Mouse (Mus musculus): ENCODE data around the gene 2410131K14Rik. TPM values are rescaled to one million over a fixed set of nuclear protein-coding genes. Genes with fewer than 3 reads are reported as not detected.

2410131K14Rik gene
- polyA plus RNA-seq, 1 experiment from 2014 or later = 5.7 TPM

DNA sequence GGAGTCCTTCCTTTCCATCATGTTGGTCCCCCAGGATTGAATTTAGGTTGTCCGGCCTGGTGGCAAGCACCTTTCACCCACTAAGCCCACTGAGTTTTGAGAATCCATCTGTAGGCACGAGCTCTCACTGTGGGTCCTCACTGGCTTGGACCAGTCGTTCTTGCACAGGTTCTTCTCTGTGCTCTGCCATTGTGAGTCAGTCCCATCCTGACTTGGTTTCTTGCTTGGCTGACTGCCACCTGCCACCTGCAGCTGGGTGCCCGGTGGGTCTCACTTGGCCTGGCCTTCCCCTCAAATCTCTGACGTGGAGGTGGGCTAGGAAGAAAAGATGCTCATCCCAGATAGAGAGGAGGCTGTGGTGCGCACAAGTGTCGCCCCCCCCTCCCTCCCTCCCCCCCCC lies 6.0 kb downstream of the 2410131K14Rik start:
- no peak overlapping the region for H3K4me2 ChIP-seq (ENCODE audit: low read length)
- 82% methylated on average over 6 of the region's 7 CpGs for WGBS

DNA sequence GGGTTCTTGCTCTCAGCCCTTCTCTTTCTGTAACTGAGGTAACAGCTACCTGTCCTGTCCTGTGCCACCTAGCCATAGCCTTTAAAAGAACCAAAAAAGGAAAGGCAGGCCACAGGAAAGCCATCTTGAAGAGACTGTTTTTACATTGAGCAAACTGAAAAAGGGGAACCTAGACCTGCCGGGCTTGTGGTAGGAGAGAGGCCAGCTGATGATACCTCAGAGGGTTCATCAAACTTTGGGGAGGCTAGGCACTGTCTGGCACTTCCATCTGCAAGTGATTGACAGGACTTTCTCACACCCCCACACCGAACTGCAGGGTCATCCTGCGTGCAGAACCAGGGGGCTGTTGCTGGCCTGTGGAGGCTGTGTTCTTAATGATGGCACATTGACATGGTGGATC lies 8.5 kb downstream of the 2410131K14Rik start:
- no peak overlapping the region for H3K4me3 ChIP-seq (ENCODE audit: control insufficient read depth in 1 of 2, insufficient read depth in 1 of 2, low read depth in 1 of 2, low read length in 2 of 2)
- no peaks in the 10 kb centered on the region for H3K27me3 ChIP-seq (ENCODE audit: control insufficient read depth, insufficient read depth, low read length)
- ATAC-seq (ENCODE audit: insufficient number of reproducible peaks, insufficient read depth, low FRiP score, low read depth) = no peak
- H3K36me3 ChIP-seq (ENCODE audit: control insufficient read depth, insufficient read depth, low read length) = peaks cover 39% of the 10 kb centered on the region
- no peak overlapping the region for H3K4me2 ChIP-seq (ENCODE audit: low read length)
- 70% methylated on average over 3 of the region's 3 CpGs for WGBS
- H3K9me3 ChIP-seq (ENCODE audit: control insufficient read depth, low read length) = no peaks in the 10 kb centered on the region
- no peak overlapping the region for H3K27ac ChIP-seq (replicated peaks in 1 of 2; ENCODE audit: control insufficient read depth in 1 of 2, insufficient read depth in 1 of 2, low read depth in 2 of 2, low read length in 2 of 2)
- H3K4me1 ChIP-seq (ENCODE audit: control insufficient read depth in 2 of 2, insufficient read depth in 2 of 2, low read length in 2 of 2) = peaks cover 0 to 6% of the 10 kb centered on the region in 2 experiments; a peak in 1 of 4 replicates
- no peak overlapping the region for H3K9ac ChIP-seq (ENCODE audit: low read length)

More for the DNA sequence above, 6.0 kb downstream of the 2410131K14Rik start:
- no peak overlapping the region for H3K9ac ChIP-seq (ENCODE audit: low read length)
- no peak overlapping the region for H3K27ac ChIP-seq (replicated peaks in 1 of 2; ENCODE audit: control insufficient read depth in 1 of 2, insufficient read depth in 1 of 2, low read depth in 2 of 2, low read length in 2 of 2)
- ATAC-seq (ENCODE audit: insufficient number of reproducible peaks, insufficient read depth, low FRiP score, low read depth) = no peak
- H3K4me3 ChIP-seq (ENCODE audit: control insufficient read depth in 1 of 2, insufficient read depth in 1 of 2, low read depth in 1 of 2, low read length in 2 of 2) = no peak overlapping the region
- peaks cover 3 to 13% of the 10 kb centered on the region in 2 experiments; a peak in 3 of 4 replicates for H3K4me1 ChIP-seq (ENCODE audit: control insufficient read depth in 2 of 2, insufficient read depth in 2 of 2, low read length in 2 of 2)
- no peaks in the 10 kb centered on the region for H3K9me3 ChIP-seq (ENCODE audit: control insufficient read depth, low read length)
- peaks cover 16% of the 10 kb centered on the region; the same call in 1 of the 2 replicates for H3K36me3 ChIP-seq (ENCODE audit: control insufficient read depth, insufficient read depth, low read length)
- H3K27me3 ChIP-seq (ENCODE audit: control insufficient read depth, insufficient read depth, low read length) = no peaks in the 10 kb centered on the region

DNA sequence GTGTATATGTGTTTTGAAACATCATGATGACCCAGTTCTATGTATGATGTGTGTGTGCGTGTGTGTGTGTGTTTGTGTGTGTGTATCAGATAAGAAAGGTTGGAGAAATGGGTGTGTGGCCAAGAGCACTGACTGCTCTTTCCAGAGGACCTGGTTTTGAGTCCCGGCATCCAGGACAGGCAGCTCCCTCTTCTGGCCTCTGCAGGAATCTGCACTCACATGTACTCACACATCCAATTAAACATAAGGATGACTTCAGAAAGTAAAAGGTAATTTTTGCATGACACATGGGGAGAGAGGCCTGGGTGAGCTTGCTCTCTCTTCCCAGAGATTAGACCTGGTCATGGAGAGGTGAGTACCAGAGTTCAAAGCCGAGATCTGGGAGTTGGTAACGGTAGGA lies 12.0 kb downstream of the 2410131K14Rik start:
- 93% methylated on average over 4 of the region's 4 CpGs for WGBS
- H3K9ac ChIP-seq (ENCODE audit: low read length) = no peak overlapping the region
- no peak overlapping the region for H3K4me3 ChIP-seq (ENCODE audit: control insufficient read depth in 1 of 2, insufficient read depth in 1 of 2, low read depth in 1 of 2, low read length in 2 of 2)
- H3K27me3 ChIP-seq (ENCODE audit: control insufficient read depth, insufficient read depth, low read length) = no peaks in the 10 kb centered on the region
- peaks cover 0 to 9% of the 10 kb centered on the region in 2 experiments; a peak in 3 of 4 replicates for H3K4me1 ChIP-seq (ENCODE audit: control insufficient read depth in 2 of 2, insufficient read depth in 2 of 2, low read length in 2 of 2)
- no peak overlapping the region for H3K27ac ChIP-seq (replicated peaks in 1 of 2; ENCODE audit: control insufficient read depth in 1 of 2, insufficient read depth in 1 of 2, low read depth in 2 of 2, low read length in 2 of 2)
- no peak for ATAC-seq (ENCODE audit: insufficient number of reproducible peaks, insufficient read depth, low FRiP score, low read depth)
- peaks cover 61% of the 10 kb centered on the region for H3K36me3 ChIP-seq (ENCODE audit: control insufficient read depth, insufficient read depth, low read length)
- no peaks in the 10 kb centered on the region for H3K9me3 ChIP-seq (ENCODE audit: control insufficient read depth, low read length)
- H3K4me2 ChIP-seq (ENCODE audit: low read length) = no peak overlapping the region

DNA sequence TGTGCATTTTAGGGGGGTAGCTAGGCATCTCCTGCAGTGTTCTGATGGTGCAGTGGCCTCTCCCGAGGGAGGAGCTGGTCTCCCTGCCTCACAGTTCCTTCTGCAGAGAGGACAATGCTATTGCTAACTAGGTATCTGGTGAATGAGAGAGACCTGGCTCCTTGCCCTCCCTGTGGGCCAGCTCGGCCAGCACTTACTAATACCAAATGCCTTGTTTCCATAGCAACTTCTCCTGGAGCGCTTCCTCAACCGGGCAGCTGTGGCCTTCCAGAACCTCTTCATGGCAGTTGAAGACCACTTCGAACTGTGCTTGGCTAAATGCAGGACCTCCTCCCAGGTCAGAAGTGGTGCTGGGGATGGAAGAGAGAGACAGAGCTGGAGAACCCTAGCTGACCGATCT lies 14.1 kb downstream of the 2410131K14Rik start:
- Histone ChIP-seq H3K9me3 (ENCODE audit: control insufficient read depth, low read length) (no peaks in the 10 kb centered on the region), H3K4me3 (ENCODE audit: control insufficient read depth in 1 of 2, insufficient read depth in 1 of 2, low read depth in 1 of 2, low read length in 2 of 2) (no peak overlapping the region), H3K9ac (ENCODE audit: low read length) (no peak overlapping the region), H3K27me3 (ENCODE audit: control insufficient read depth, insufficient read depth, low read length) (no peaks in the 10 kb centered on the region), H3K36me3 (ENCODE audit: control insufficient read depth, insufficient read depth, low read length) (peaks cover 74% of the 10 kb centered on the region), H3K27ac (replicated peaks in 1 of 2; ENCODE audit: control insufficient read depth in 1 of 2, insufficient read depth in 1 of 2, low read depth in 2 of 2, low read length in 2 of 2) (no peak overlapping the region), H3K4me1 (ENCODE audit: control insufficient read depth in 2 of 2, insufficient read depth in 2 of 2, low read length in 2 of 2) (peaks cover 0 to 9% of the 10 kb centered on the region in 2 experiments; a peak in 3 of 4 replicates), H3K4me2 (ENCODE audit: low read length) (no peak overlapping the region)
- ATAC-seq (ENCODE audit: insufficient number of reproducible peaks, insufficient read depth, low FRiP score, low read depth) = no peak
- 70% methylated on average over 6 of the region's 6 CpGs for WGBS

DNA sequence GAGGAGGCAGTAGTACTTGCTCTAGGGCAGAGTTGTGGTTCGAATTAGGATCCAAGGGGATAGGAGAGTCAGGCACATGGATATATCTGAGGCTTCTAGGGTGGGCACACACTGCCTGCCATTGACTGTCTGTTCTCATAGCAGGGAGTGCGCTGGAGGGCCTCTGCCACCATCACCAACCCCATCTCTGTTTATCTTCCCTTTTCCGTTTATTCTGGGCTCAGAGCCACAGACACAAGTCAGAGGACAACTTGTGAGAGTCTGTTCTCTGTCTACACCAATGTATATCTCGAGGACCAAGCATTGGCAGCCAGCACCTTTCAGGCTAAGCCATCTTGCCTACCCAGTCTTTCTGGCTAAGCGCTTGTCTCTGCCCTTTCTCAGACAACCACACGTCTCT lies 14.6 kb downstream of the 2410131K14Rik start:
- Histone ChIP-seq H3K9me3 (ENCODE audit: control insufficient read depth, low read length) (no peaks in the 10 kb centered on the region), H3K4me2 (ENCODE audit: low read length) (no peak overlapping the region), H3K4me3 (ENCODE audit: control insufficient read depth in 1 of 2, insufficient read depth in 1 of 2, low read depth in 1 of 2, low read length in 2 of 2) (no peak overlapping the region), H3K27me3 (ENCODE audit: control insufficient read depth, insufficient read depth, low read length) (no peaks in the 10 kb centered on the region), H3K27ac (replicated peaks in 1 of 2; ENCODE audit: control insufficient read depth in 1 of 2, insufficient read depth in 1 of 2, low read depth in 2 of 2, low read length in 2 of 2) (no peak overlapping the region), H3K9ac (ENCODE audit: low read length) (no peak overlapping the region), H3K36me3 (ENCODE audit: control insufficient read depth, insufficient read depth, low read length) (peaks cover 74% of the 10 kb centered on the region), H3K4me1 (ENCODE audit: control insufficient read depth in 2 of 2, insufficient read depth in 2 of 2, low read length in 2 of 2) (peaks cover 0 to 9% of the 10 kb centered on the region in 2 experiments; a peak in 3 of 4 replicates)
- ATAC-seq (ENCODE audit: insufficient number of reproducible peaks, insufficient read depth, low FRiP score, low read depth) = no peak
- 66% methylated on average over 6 of the region's 6 CpGs for WGBS

DNA sequence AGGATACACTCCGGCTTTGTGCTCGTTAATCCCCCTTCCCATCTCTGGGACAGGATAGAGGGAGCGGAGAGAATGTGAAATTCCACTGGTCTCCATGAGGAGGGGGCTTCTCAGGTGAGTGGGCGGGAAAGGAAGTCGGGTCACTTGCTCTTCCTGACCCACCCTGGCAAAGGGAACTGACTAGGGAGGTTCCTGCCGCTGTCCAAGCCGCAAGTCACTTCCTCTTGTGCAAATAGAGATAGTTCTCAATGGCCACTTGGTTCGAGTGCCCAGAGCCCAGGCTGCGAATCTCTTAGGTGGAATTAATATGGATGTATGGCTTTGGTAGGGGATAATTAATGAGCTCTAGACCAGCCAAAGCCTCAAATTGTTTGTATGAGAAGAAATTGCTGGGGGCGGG lies 15.0 kb downstream of the 2410131K14Rik start:
- Histone ChIP-seq H3K9ac (ENCODE audit: low read length) (no peak overlapping the region), H3K4me2 (ENCODE audit: low read length) (no peak overlapping the region), H3K27ac (replicated peaks in 1 of 2; ENCODE audit: control insufficient read depth in 1 of 2, insufficient read depth in 1 of 2, low read depth in 2 of 2, low read length in 2 of 2) (no peak overlapping the region), H3K4me3 (ENCODE audit: control insufficient read depth in 1 of 2, insufficient read depth in 1 of 2, low read depth in 1 of 2, low read length in 2 of 2) (no peak overlapping the region), H3K4me1 (ENCODE audit: control insufficient read depth in 2 of 2, insufficient read depth in 2 of 2, low read length in 2 of 2) (peaks cover 0 to 9% of the 10 kb centered on the region in 2 experiments; a peak in 3 of 4 replicates), H3K27me3 (ENCODE audit: control insufficient read depth, insufficient read depth, low read length) (no peaks in the 10 kb centered on the region), H3K9me3 (ENCODE audit: control insufficient read depth, low read length) (no peaks in the 10 kb centered on the region), H3K36me3 (ENCODE audit: control insufficient read depth, insufficient read depth, low read length) (peaks cover 74% of the 10 kb centered on the region)
- ATAC-seq (ENCODE audit: insufficient number of reproducible peaks, insufficient read depth, low FRiP score, low read depth) = no peak
- 75% methylated on average over 10 of the region's 10 CpGs for WGBS

DNA sequence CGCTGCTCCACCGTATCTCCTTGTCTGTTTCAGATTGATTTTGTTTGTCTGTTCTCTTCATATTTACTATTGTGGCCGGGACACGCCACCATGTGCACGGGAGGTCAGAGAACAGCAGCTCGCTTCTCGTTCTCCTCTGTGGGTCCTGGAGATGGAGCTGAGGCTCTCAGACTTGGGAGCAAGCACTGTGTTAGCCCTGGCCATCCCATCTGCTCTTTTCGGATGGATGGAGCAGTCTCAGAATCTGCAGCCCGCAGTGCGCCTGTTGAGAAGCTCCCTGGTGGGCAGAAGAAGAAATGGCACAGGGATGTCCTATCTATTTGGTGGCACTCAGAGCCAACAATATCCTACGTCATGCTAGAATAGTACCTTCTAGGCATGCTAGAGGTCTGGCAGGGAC lies 15.6 kb downstream of the 2410131K14Rik start:
- Histone ChIP-seq H3K4me2 (ENCODE audit: low read length) (no peak overlapping the region), H3K4me1 (ENCODE audit: control insufficient read depth in 2 of 2, insufficient read depth in 2 of 2, low read length in 2 of 2) (peaks cover 0 to 9% of the 10 kb centered on the region in 2 experiments; a peak in 3 of 4 replicates), H3K27me3 (ENCODE audit: control insufficient read depth, insufficient read depth, low read length) (no peaks in the 10 kb centered on the region), H3K4me3 (ENCODE audit: control insufficient read depth in 1 of 2, insufficient read depth in 1 of 2, low read depth in 1 of 2, low read length in 2 of 2) (no peak overlapping the region), H3K27ac (replicated peaks in 1 of 2; ENCODE audit: control insufficient read depth in 1 of 2, insufficient read depth in 1 of 2, low read depth in 2 of 2, low read length in 2 of 2) (no peak overlapping the region), H3K9ac (ENCODE audit: low read length) (no peak overlapping the region), H3K36me3 (ENCODE audit: control insufficient read depth, insufficient read depth, low read length) (peaks cover 73% of the 10 kb centered on the region), H3K9me3 (ENCODE audit: control insufficient read depth, low read length) (no peaks in the 10 kb centered on the region)
- no peak for ATAC-seq (ENCODE audit: insufficient number of reproducible peaks, insufficient read depth, low FRiP score, low read depth)
- WGBS = 91% methylated on average over 11 of the region's 11 CpGs

DNA sequence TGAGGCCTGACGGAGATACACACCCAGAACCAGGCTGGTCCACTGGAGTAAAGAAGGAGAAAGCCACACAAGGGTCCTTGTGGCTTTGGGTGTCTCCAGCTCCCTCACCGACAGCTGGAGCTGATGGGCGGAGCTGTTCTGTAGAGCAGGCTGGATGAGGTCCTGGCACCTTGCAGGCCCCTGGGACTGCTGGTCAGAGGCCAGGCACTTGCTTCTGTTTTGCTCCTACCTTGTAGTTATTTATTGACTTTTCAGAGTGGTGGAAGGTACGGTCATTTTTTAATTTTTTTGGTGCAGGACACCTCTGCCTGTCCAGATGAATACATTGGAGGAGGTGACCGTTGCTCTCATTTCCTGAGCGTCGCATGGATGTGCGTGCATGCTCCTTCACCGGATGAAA lies 16.2 kb downstream of the 2410131K14Rik start:
- no peak overlapping the region for H3K27ac ChIP-seq (replicated peaks in 1 of 2; ENCODE audit: control insufficient read depth in 1 of 2, insufficient read depth in 1 of 2, low read depth in 2 of 2, low read length in 2 of 2)
- no peak overlapping the region for H3K9ac ChIP-seq (ENCODE audit: low read length)
- no peak for ATAC-seq (ENCODE audit: insufficient number of reproducible peaks, insufficient read depth, low FRiP score, low read depth)
- no peak overlapping the region for H3K4me2 ChIP-seq (ENCODE audit: low read length)
- H3K4me1 ChIP-seq (ENCODE audit: control insufficient read depth in 2 of 2, insufficient read depth in 2 of 2, low read length in 2 of 2) = peaks cover 0 to 9% of the 10 kb centered on the region in 2 experiments; a peak in 3 of 4 replicates
- no peak overlapping the region for H3K4me3 ChIP-seq (ENCODE audit: control insufficient read depth in 1 of 2, insufficient read depth in 1 of 2, low read depth in 1 of 2, low read length in 2 of 2)
- 92% methylated on average over 9 of the region's 9 CpGs for WGBS
- peaks cover 68% of the 10 kb centered on the region for H3K36me3 ChIP-seq (ENCODE audit: control insufficient read depth, insufficient read depth, low read length)
- no peaks in the 10 kb centered on the region for H3K9me3 ChIP-seq (ENCODE audit: control insufficient read depth, low read length)
- no peaks in the 10 kb centered on the region for H3K27me3 ChIP-seq (ENCODE audit: control insufficient read depth, insufficient read depth, low read length)
